Mouse (Mus musculus) lung, embryonic 14.5 days (tissue): Measurements from ENCODE around the gene Fdx1. TPM values are rescaled to one million over a fixed set of nuclear protein-coding genes. Genes with fewer than 3 reads are reported as not detected.
A peak's percentile ranks its signal among the peaks of the same experiment; 100 is the strongest.

ENCODE experiments used
- ATAC-seq: fragments of 200-750 bp; cut with Nextera tagmentation; 2 replicates; pipeline ENCODE4 v1.8.0; 2017; ENCODE audit warnings: mild to moderate bottlenecking, moderate TSS enrichment, moderate library complexity; ENCODE audit not compliant: insufficient read depth
- DNase-seq: peaks from one replicate; pipeline ENCODE4 v3.0.0-alpha.2; 2015
- H3K27ac ChIP-seq: fragments of 300-500 bp; sonication (generic); 2 replicates; pipeline ENCODE4 v1.5.1; 2014; ENCODE audit warnings: low read depth, mild to moderate bottlenecking, moderate library complexity
- H3K27me3 ChIP-seq: fragments of 300-500 bp; sonication (generic); 2 replicates; pipeline ENCODE4 v1.6.1; 2014; ENCODE audit warnings: low read length, control low read depth; ENCODE audit not compliant: insufficient read depth
- H3K36me3 ChIP-seq: fragments of 300-500 bp; sonication (generic); 2 replicates; pipeline ENCODE4 v1.6.1; 2014; ENCODE audit warnings: control low read depth; ENCODE audit not compliant: insufficient read depth
- H3K4me1 ChIP-seq: fragments of 300-500 bp; sonication (generic); 2 replicates; pipeline ENCODE4 v1.6.1; 2014; ENCODE audit warnings: antibody characterized with exemption, control low read depth; ENCODE audit not compliant: insufficient read depth
- H3K4me2 ChIP-seq: fragments of 300-500 bp; sonication (generic); 2 replicates; pipeline ENCODE4 v1.6.1; 2014; ENCODE audit warnings: mild to moderate bottlenecking
- H3K4me3 ChIP-seq: fragments of 300-500 bp; sonication (generic); 2 replicates; pipeline ENCODE4 v1.5.1; 2014; ENCODE audit warnings: low read depth, low read length
- H3K9ac ChIP-seq: fragments of 300-500 bp; sonication (generic); 2 replicates; pipeline ENCODE4 v1.6.1; 2014
- H3K9me3 ChIP-seq: fragments of 300-500 bp; sonication (generic); 2 replicates; pipeline ENCODE4 v1.6.1; 2016; ENCODE audit warnings: low read depth, low read length, control low read depth
- CTCF ChIP-seq: IDR thresholded peaks from 2 replicates; pipeline ENCODE4 v1.5.1; 2016; ENCODE audit warnings: antibody characterized with exemption, low read depth
- WGBS: fragments of 180-500 bp; shearing (Covaris S2); extraction: QIAGEN DNeasy Blood & Tissue Kit; methylation state at CpG from one replicate; pipeline ENCODE4 v1.1.7; 2014; 5-methylcytosine and 5-hydroxymethylcytosine counted together
- polyA plus RNA-seq: library from polyadenylated mRNA; unstranded; fragments of >200 nt; fragmentation: Nextera tagmentation; extraction: Ambion mirVana; gene quantifications from 2 replicates; pipeline ENCODE4 v1.2.1, GENCODE M21; 2014

The Fdx1 gene
- polyA plus RNA-seq, 1 experiment from 2014 or later: 98.5 TPM

- no peak overlapping the region for H3K4me3 ChIP-seq
- TF ChIP-seq CTCF: no peak
- no peaks in the 10 kb centered on the region for H3K9me3 ChIP-seq
- no peaks in the 10 kb centered on the region for H3K4me1 ChIP-seq
- 68% methylated on average over 5 of the region's 5 CpGs for WGBS
- DNase-seq (no peak), ATAC-seq (no peak)
- no peak overlapping the region for H3K9ac ChIP-seq
- H3K36me3 ChIP-seq: no peaks in the 10 kb centered on the region
- H3K27ac ChIP-seq: no peak overlapping the region
- no peaks in the 10 kb centered on the region for H3K27me3 ChIP-seq
- H3K4me2 ChIP-seq: no peak overlapping the region
These were observed 31.4 kb upstream of the Fdx1 start for GRCm38 (mm10) chr9:51994636-51995260.

DNA sequence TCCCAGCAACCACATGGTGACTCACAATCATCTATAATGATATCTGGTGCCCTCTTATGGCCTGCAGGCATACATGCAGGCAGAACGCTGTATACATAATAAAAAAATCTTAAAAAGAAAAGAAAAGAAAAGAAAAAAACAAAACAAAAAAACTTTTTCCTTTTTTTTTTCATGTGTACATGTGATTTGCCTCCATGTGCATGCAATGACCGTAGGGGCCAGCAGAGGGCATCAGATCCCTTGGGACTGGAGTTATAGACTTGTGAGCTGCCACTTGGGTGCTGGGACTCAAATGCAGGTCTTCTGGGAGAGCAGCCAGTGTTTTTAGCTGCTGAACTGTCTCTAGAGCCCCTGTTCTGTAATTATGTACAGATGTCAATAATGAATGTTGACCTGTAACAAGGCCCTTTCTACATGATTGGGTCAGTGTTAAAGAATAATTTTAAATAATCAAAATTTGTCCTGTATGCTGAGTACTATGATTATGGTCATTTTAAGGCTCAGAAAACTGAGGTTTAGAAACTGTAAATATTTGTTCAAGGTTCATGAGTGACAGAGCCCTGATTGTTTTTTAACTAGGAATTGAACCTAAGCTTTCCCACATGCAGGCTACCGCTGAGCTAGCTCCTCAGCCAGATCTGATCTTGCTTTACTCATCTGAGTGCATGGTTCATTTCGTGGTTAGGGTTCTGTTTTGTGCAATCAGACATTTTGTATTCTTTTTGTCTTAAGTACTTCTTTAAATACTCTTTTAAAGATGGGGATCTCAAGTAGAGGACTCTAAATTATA is 30.3 kb upstream of the Fdx1 start:
- Histone ChIP-seq H3K4me3 (no peak overlapping the region), H3K9me3 (no peaks in the 10 kb centered on the region), H3K4me2 (no peak overlapping the region), H3K27ac (no peak overlapping the region), H3K4me1 (no peaks in the 10 kb centered on the region), H3K36me3 (no peaks in the 10 kb centered on the region), H3K27me3 (no peaks in the 10 kb centered on the region), H3K9ac (no peak overlapping the region)
- 80% methylated on average over 4 of the region's 4 CpGs for WGBS
- peak; percentile 55 for TF ChIP-seq CTCF
- ATAC-seq (no peak), DNase-seq (peak; percentile 55)

DNA sequence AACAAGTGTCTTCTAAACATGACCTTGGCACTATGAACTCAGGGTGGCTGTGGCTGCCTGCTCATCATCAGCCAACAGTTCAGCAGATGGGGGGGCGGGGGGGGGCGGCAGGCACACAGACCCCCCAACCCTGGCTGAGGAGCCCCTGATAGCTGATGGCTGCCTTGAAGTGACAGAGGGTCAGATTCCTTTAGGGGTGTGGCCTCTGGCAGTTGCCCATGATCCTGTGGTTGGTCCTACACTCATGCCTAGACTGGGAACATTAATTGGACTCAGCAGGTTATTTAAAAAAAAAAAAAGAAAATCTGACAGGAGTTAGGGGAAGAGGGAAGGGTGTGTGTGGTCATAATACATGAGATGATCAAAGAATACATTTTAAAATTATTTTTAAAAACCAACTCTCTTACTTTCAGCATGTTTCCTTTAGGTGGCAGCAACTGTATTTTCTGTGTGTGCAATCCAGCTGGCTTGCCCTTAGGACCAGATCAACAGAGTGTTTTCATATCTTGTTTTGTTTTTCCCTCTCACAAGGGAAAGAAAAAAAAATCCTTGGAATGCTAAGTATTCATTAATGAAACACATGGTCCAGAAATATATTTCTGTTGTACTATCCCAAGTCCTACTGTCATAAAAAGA is 28.0 kb upstream of the Fdx1 start:
- peak; percentile 36 for TF ChIP-seq CTCF
- H3K27me3 ChIP-seq: no peaks in the 10 kb centered on the region
- ATAC-seq: no peak

GRCm38 (mm10) chr9:51990828-51991227 is 27.5 kb upstream of the Fdx1 start:
- ATAC-seq (no peak), DNase-seq (peak; percentile 67)
- H3K27ac ChIP-seq: no peak overlapping the region
- H3K27me3 ChIP-seq: no peaks in the 10 kb centered on the region
- no peaks in the 10 kb centered on the region for H3K36me3 ChIP-seq
- H3K9ac ChIP-seq: no peak overlapping the region
- H3K9me3 ChIP-seq: no peaks in the 10 kb centered on the region
- H3K4me3 ChIP-seq: no peak overlapping the region
- peak; percentile 63 for TF ChIP-seq CTCF
- no peaks in the 10 kb centered on the region for H3K4me1 ChIP-seq
- 3% methylated on average over 2 of the region's 2 CpGs for WGBS
- no peak overlapping the region for H3K4me2 ChIP-seq

More for the DNA sequence above, 28.0 kb upstream of the Fdx1 start:
- Histone ChIP-seq H3K4me2 (no peak overlapping the region), H3K27ac (no peak overlapping the region), H3K9ac (no peak overlapping the region), H3K36me3 (no peaks in the 10 kb centered on the region), H3K9me3 (no peaks in the 10 kb centered on the region), H3K4me3 (no peak overlapping the region), H3K4me1 (no peaks in the 10 kb centered on the region)
- WGBS: 6% methylated on average over 2 of the region's 2 CpGs
- peak; percentile 50 for DNase-seq

- Histone ChIP-seq H3K4me1 (no peaks in the 10 kb centered on the region), H3K36me3 (no peaks in the 10 kb centered on the region), H3K9ac (no peak overlapping the region), H3K4me2 (no peak overlapping the region), H3K9me3 (no peaks in the 10 kb centered on the region), H3K27ac (no peak overlapping the region), H3K27me3 (no peaks in the 10 kb centered on the region), H3K4me3 (no peak overlapping the region)
- peak; percentile 21 for DNase-seq
- TF ChIP-seq CTCF: no peak
- no peak for ATAC-seq
- WGBS: 67% methylated on average over 11 of the region's 11 CpGs
These were observed 22.2 kb upstream of the Fdx1 start for GRCm38 (mm10) chr9:51985493-51986099.

DNA sequence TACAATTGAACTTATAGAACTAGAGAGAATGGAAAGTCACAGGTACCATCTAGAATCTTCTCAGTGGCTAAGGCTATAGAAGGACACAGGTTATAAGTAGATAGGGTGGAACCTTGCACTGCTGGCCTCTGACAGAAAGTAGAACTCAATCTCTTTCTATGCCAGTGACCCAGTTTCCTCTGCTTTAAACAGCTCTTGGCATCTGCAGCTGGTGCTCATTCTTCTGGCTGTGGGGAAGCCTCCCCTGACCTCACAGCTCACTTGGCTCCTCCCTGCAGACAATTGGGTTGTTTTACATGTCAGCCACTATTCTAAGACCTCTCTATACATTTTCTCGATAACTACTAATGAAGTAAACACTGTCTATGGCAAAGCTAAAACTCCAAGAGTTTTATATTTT is 17.8 kb upstream of the Fdx1 start:
- no peaks in the 10 kb centered on the region for H3K9me3 ChIP-seq
- DNase-seq (no peak), ATAC-seq (no peak)
- no peak for TF ChIP-seq CTCF
- WGBS: 47% methylated on average over 1 of the region's 1 CpGs
- no peak overlapping the region for H3K4me3 ChIP-seq
- H3K9ac ChIP-seq: no peak overlapping the region
- no peaks in the 10 kb centered on the region for H3K36me3 ChIP-seq
- no peak overlapping the region for H3K4me2 ChIP-seq
- H3K27ac ChIP-seq: no peak overlapping the region
- no peaks in the 10 kb centered on the region for H3K4me1 ChIP-seq
- H3K27me3 ChIP-seq: no peaks in the 10 kb centered on the region

GRCm38 (mm10) chr9:51979301-51979700 is 15.9 kb upstream of the Fdx1 start:
- Histone ChIP-seq H3K4me1 (no peaks in the 10 kb centered on the region), H3K27ac (no peak overlapping the region), H3K4me3 (no peak overlapping the region), H3K36me3 (no peaks in the 10 kb centered on the region), H3K9ac (no peak overlapping the region), H3K27me3 (no peaks in the 10 kb centered on the region), H3K9me3 (no peaks in the 10 kb centered on the region), H3K4me2 (no peak overlapping the region)
- 92% methylated on average over 6 of the region's 6 CpGs for WGBS
- ATAC-seq (no peak), DNase-seq (no peak)
- no peak for TF ChIP-seq CTCF
